Mouse (Mus musculus): ENCODE data around the gene Diras2. TPM values are rescaled to one million over a fixed set of nuclear protein-coding genes. Genes with fewer than 3 reads are reported as not detected.
A peak's percentile ranks its signal among the peaks of the same experiment; 100 is the strongest.

The Diras2 gene
- total and polyA plus RNA-seq, 2 experiments from 2014 or later = 7.0 to 68.2 TPM

DNA sequence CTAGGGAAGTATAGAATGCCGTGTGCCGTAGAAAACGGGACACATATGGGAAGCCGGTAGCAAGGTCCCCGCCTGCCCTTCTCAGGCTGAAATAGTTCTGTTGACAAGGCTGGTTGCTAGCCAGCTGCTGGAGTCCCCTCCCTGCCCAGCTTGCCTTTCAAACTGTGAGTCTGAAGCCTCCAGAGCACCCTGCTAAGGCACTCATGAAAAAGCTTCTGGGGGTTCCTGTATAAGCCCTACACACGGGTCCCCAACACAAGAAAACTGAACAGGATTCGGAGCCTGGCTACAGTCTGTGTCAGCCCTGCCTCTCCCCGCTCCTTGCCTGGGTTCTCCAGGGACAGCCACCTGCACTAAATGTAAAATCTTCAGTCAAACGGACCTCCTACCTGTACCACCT, 2.3 kb downstream of the Diras2 start:
- Histone ChIP-seq H3K9me3 (ENCODE audit: low read length) (no peaks in the 10 kb centered on the region), H3K36me3 (ENCODE audit: insufficient read depth, low read length) (no peaks in the 10 kb centered on the region), H3K4me1 (ENCODE audit: insufficient read depth, low read length) (no peaks in the 10 kb centered on the region), H3K27ac (ENCODE audit: low read depth, low read length) (no peak overlapping the region), H3K4me3 (ENCODE audit: low read depth, low read length) (peak overlapping the region; percentile 72), H3K4me2 (ENCODE audit: low read depth, low read length, poor library complexity, severe bottlenecking) (peak overlapping the region; percentile 72), H3K27me3 (ENCODE audit: insufficient read depth, low read length) (no peaks in the 10 kb centered on the region), H3K9ac (replicated peaks; ENCODE audit: low read length, poor library complexity, severe bottlenecking) (peak overlapping the region; percentile 82)
- TF ChIP-seq CTCF (IDR thresholded peaks at IDR 0.05) = no peak
- DNase-seq (ENCODE audit: low spot score) (peak; percentile 36), ATAC-seq (ENCODE audit: low FRiP score) (no peak)
- 55% methylated on average over 9 of the region's 9 CpGs for WGBS

DNA sequence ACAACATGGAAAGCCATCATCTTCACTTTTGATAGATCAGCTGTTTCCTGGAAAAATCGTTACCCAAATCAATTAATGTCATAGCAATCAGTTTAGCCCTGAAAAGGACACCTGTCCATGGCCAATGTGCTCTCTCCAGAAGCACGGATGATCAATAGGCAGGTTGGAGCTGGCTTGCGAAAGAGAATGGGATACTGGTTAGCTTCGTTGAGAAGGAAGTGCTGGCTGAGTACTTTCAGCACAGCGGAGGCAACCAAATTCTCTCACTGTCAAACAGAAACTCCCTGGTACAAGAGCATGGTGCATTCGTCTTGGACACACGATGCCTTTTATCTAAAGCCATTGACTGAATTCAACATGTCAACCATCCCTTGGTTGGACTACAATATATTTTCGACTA, 2.8 kb downstream of the Diras2 start:
- Histone ChIP-seq H3K4me1 (ENCODE audit: insufficient read depth, low read length) (no peaks in the 10 kb centered on the region), H3K4me2 (ENCODE audit: low read depth, low read length, poor library complexity, severe bottlenecking) (peak overlapping the region; percentile 72), H3K4me3 (ENCODE audit: low read depth, low read length) (peak overlapping the region; percentile 72), H3K9ac (replicated peaks; ENCODE audit: low read length, poor library complexity, severe bottlenecking) (peak overlapping the region; percentile 82; the same call in 1 of the 2 replicates), H3K36me3 (ENCODE audit: insufficient read depth, low read length) (no peaks in the 10 kb centered on the region), H3K9me3 (ENCODE audit: low read length) (no peaks in the 10 kb centered on the region), H3K27ac (ENCODE audit: low read depth, low read length) (no peak overlapping the region), H3K27me3 (ENCODE audit: insufficient read depth, low read length) (no peaks in the 10 kb centered on the region)
- TF ChIP-seq CTCF (IDR thresholded peaks at IDR 0.05) = no peak
- DNase-seq (ENCODE audit: low spot score) = no peak
- ATAC-seq (ENCODE audit: low FRiP score) = no peak
- 76% methylated on average over 8 of the region's 8 CpGs for WGBS

- WGBS = 84% methylated on average over 6 of the region's 6 CpGs
- H3K9ac ChIP-seq (replicated peaks; ENCODE audit: low read length, poor library complexity, severe bottlenecking) = no peak overlapping the region
- H3K4me1 ChIP-seq (ENCODE audit: insufficient read depth, low read length) = no peaks in the 10 kb centered on the region
- ATAC-seq (ENCODE audit: low FRiP score) (no peak), DNase-seq (ENCODE audit: low spot score) (no peak)
- no peak overlapping the region for H3K27ac ChIP-seq (ENCODE audit: low read depth, low read length)
- H3K36me3 ChIP-seq (ENCODE audit: insufficient read depth, low read length) = no peaks in the 10 kb centered on the region
- no peak overlapping the region for H3K4me3 ChIP-seq (ENCODE audit: low read depth, low read length)
- no peak for TF ChIP-seq CTCF (IDR thresholded peaks at IDR 0.05)
- peak overlapping the region; percentile 72; the same call in 1 of the 2 replicates for H3K4me2 ChIP-seq (ENCODE audit: low read depth, low read length, poor library complexity, severe bottlenecking)
- H3K9me3 ChIP-seq (ENCODE audit: low read length) = no peaks in the 10 kb centered on the region
- no peaks in the 10 kb centered on the region for H3K27me3 ChIP-seq (ENCODE audit: insufficient read depth, low read length)
These were observed 4.6 kb downstream of the Diras2 start for GRCm38 (mm10) chr13:52526249-52527035.

DNA sequence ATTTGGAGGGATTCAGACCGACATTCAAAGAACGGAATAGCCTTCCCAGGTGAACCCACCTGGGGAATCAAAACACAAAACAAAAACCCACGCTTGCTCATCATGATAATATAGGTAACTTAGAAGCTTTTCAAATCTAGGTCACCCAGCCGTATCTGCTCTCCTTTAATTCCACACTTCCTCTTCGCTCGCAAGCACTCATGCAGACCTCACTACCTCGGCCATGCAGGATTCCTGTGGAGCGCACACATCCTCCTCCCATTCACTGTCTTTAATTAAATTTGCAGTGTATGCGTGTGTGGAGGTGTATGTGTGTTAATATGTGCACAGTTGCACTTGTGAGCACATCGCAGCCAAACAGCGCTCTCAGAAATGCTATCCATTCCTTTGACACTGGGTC, 6.8 kb downstream of the Diras2 start:
- Histone ChIP-seq H3K27ac (ENCODE audit: low read depth, low read length) (no peak overlapping the region), H3K4me3 (ENCODE audit: low read depth, low read length) (no peak overlapping the region), H3K36me3 (ENCODE audit: insufficient read depth, low read length) (no peaks in the 10 kb centered on the region), H3K4me2 (ENCODE audit: low read depth, low read length, poor library complexity, severe bottlenecking) (peak overlapping the region; percentile 12; the same call in 1 of the 2 replicates), H3K27me3 (ENCODE audit: insufficient read depth, low read length) (no peaks in the 10 kb centered on the region), H3K9me3 (ENCODE audit: low read length) (no peaks in the 10 kb centered on the region), H3K9ac (replicated peaks; ENCODE audit: low read length, poor library complexity, severe bottlenecking) (no peak overlapping the region), H3K4me1 (ENCODE audit: insufficient read depth, low read length) (no peaks in the 10 kb centered on the region; the same call in 1 of the 2 replicates)
- DNase-seq (ENCODE audit: low spot score) (no peak), ATAC-seq (ENCODE audit: low FRiP score) (no peak)
- WGBS = 67% methylated on average over 11 of the region's 11 CpGs
- no peak for TF ChIP-seq CTCF (IDR thresholded peaks at IDR 0.05)

GRCm38 (mm10) chr13:52521176-52521575, 9.9 kb downstream of the Diras2 start:
- no peak for ATAC-seq (ENCODE audit: low FRiP score)
- H3K9ac ChIP-seq (replicated peaks; ENCODE audit: low read length, poor library complexity, severe bottlenecking) = no peak overlapping the region
- no peaks in the 10 kb centered on the region for H3K9me3 ChIP-seq (ENCODE audit: low read length)
- no peak overlapping the region for H3K27ac ChIP-seq (ENCODE audit: low read depth, low read length)
- no peaks in the 10 kb centered on the region; the same call in 1 of the 2 replicates for H3K4me1 ChIP-seq (ENCODE audit: insufficient read depth, low read length)
- no peak for TF ChIP-seq CTCF (IDR thresholded peaks at IDR 0.05)
- no peak for DNase-seq (ENCODE audit: low spot score)
- WGBS = 42% methylated on average over 6 of the region's 6 CpGs
- no peak overlapping the region for H3K4me3 ChIP-seq (ENCODE audit: low read depth, low read length)
- no peak overlapping the region for H3K4me2 ChIP-seq (ENCODE audit: low read depth, low read length, poor library complexity, severe bottlenecking)
- no peaks in the 10 kb centered on the region for H3K36me3 ChIP-seq (ENCODE audit: insufficient read depth, low read length)
- no peaks in the 10 kb centered on the region for H3K27me3 ChIP-seq (ENCODE audit: insufficient read depth, low read length)

- WGBS = 85% methylated on average over 5 of the region's 5 CpGs
These were observed 11.7 kb downstream of the Diras2 start for GRCm38 (mm10) chr13:52519425-52519824.

More at GRCm38 (mm10) chr13:52519425-52519824, 11.7 kb downstream of the Diras2 start:
- Histone ChIP-seq H3K9ac (replicated peaks; ENCODE audit: low read length, poor library complexity, severe bottlenecking) (no peak overlapping the region), H3K27ac (ENCODE audit: low read depth, low read length) (no peak overlapping the region), H3K36me3 (ENCODE audit: insufficient read depth, low read length) (no peaks in the 10 kb centered on the region), H3K4me1 (ENCODE audit: insufficient read depth, low read length) (no peaks in the 10 kb centered on the region; the same call in 1 of the 2 replicates), H3K4me3 (ENCODE audit: low read depth, low read length) (no peak overlapping the region), H3K27me3 (ENCODE audit: insufficient read depth, low read length) (no peaks in the 10 kb centered on the region), H3K4me2 (ENCODE audit: low read depth, low read length, poor library complexity, severe bottlenecking) (no peak overlapping the region), H3K9me3 (ENCODE audit: low read length) (no peaks in the 10 kb centered on the region)
- DNase-seq (ENCODE audit: low spot score) (no peak), ATAC-seq (ENCODE audit: low FRiP score) (no peak)
- TF ChIP-seq CTCF (IDR thresholded peaks at IDR 0.05) = no peak

Measured in midbrain, postnatal 0 days (tissue).